Mouse (Mus musculus): ENCODE results near the gene Pparg. TPM values are rescaled to one million over a fixed set of nuclear protein-coding genes. Genes with fewer than 3 reads are reported as not detected.

The Pparg gene
- total RNA-seq, 2 experiments from 2014 or later: 8.1 to 10.3 TPM

- intact Hi-C loops (cut with DNase I): no loop called here
- no peak overlapping the region for H3K27ac ChIP-seq
- DNase-seq (ENCODE audit: extremely low spot score in 1 of 2, low spot score in 2 of 2): no peak
- H3K4me3 ChIP-seq: no peak overlapping the region
- TF ChIP-seq CTCF (IDR thresholded peaks at IDR 0.05): no peak
Observed at GRCm38 (mm10) chr6:115424433-115424832, 63.7 kb downstream of the Pparg start.

GRCm38 (mm10) chr6:115432726-115433125 lies 72.0 kb downstream of the Pparg start:
- H3K4me3 ChIP-seq: no peak overlapping the region
- no peak overlapping the region for H3K27ac ChIP-seq
- TF ChIP-seq CTCF (IDR thresholded peaks at IDR 0.05): no peak
- no peak for DNase-seq (ENCODE audit: extremely low spot score in 1 of 2, low spot score in 2 of 2)
- intact Hi-C loops (cut with DNase I): no loop called here

- Histone ChIP-seq H3K4me3 (no peak overlapping the region), H3K27ac (no peak overlapping the region)
- no peak for DNase-seq (ENCODE audit: extremely low spot score in 1 of 2, low spot score in 2 of 2)
- no peak for TF ChIP-seq CTCF (IDR thresholded peaks at IDR 0.05)
- intact Hi-C loops (cut with DNase I): no loop called here
Observed at GRCm38 (mm10) chr6:115434054-115434453, 73.3 kb downstream of the Pparg start.

- no peak overlapping the region for H3K4me3 ChIP-seq
- DNase-seq (ENCODE audit: extremely low spot score in 1 of 2, low spot score in 2 of 2): no peak
- no peak for TF ChIP-seq CTCF (IDR thresholded peaks at IDR 0.05)
- intact Hi-C loops (cut with DNase I): no loop called here
- H3K27ac ChIP-seq: no peak overlapping the region
Observed at GRCm38 (mm10) chr6:115434816-115435215, 74.1 kb downstream of the Pparg start.

GRCm38 (mm10) chr6:115440231-115441006 lies 79.7 kb downstream of the Pparg start:
- no peak overlapping the region for H3K4me3 ChIP-seq
- intact Hi-C loops (cut with DNase I): no loop called here
- H3K27ac ChIP-seq: no peak overlapping the region
- no peak for DNase-seq (ENCODE audit: extremely low spot score in 1 of 2, low spot score in 2 of 2)
- TF ChIP-seq CTCF (IDR thresholded peaks at IDR 0.05): no peak

- H3K27ac ChIP-seq: no peak overlapping the region
- DNase-seq (ENCODE audit: extremely low spot score in 1 of 2, low spot score in 2 of 2): no peak
- no peak overlapping the region for H3K4me3 ChIP-seq
- intact Hi-C loops (cut with DNase I): no loop called here
- TF ChIP-seq CTCF (IDR thresholded peaks at IDR 0.05): no peak
Observed at GRCm38 (mm10) chr6:115452501-115452900, 91.8 kb downstream of the Pparg start.

- no peak for TF ChIP-seq CTCF (IDR thresholded peaks at IDR 0.05)
- DNase-seq (ENCODE audit: extremely low spot score in 1 of 2, low spot score in 2 of 2): no peak
- intact Hi-C loops (cut with DNase I): no loop called here
- Histone ChIP-seq H3K4me3 (no peak overlapping the region), H3K27ac (no peak overlapping the region)
Observed at GRCm38 (mm10) chr6:115462743-115463337, 102.1 kb downstream of the Pparg start.

GRCm38 (mm10) chr6:115463338-115463737 lies 102.6 kb downstream of the Pparg start:
- TF ChIP-seq CTCF (IDR thresholded peaks at IDR 0.05): no peak
- intact Hi-C loops (cut with DNase I): no loop called here
- DNase-seq (ENCODE audit: extremely low spot score in 1 of 2, low spot score in 2 of 2): no peak
- H3K27ac ChIP-seq: no peak overlapping the region
- H3K4me3 ChIP-seq: no peak overlapping the region

- no peak overlapping the region for H3K27ac ChIP-seq
- no peak for TF ChIP-seq CTCF (IDR thresholded peaks at IDR 0.05)
- DNase-seq (ENCODE audit: extremely low spot score in 1 of 2, low spot score in 2 of 2): no peak
- H3K4me3 ChIP-seq: no peak overlapping the region
- intact Hi-C loops (cut with DNase I): no loop called here
Observed at GRCm38 (mm10) chr6:115464661-115465060, 103.9 kb downstream of the Pparg start.

GRCm38 (mm10) chr6:115465463-115465862 lies 104.7 kb downstream of the Pparg start:
- no peak overlapping the region for H3K4me3 ChIP-seq
- DNase-seq (ENCODE audit: extremely low spot score in 1 of 2, low spot score in 2 of 2): no peak
- no peak overlapping the region for H3K27ac ChIP-seq
- no peak for TF ChIP-seq CTCF (IDR thresholded peaks at IDR 0.05)
- intact Hi-C loops (cut with DNase I): no loop called here

- no peak overlapping the region for H3K4me3 ChIP-seq
- TF ChIP-seq CTCF (IDR thresholded peaks at IDR 0.05): no peak
- H3K27ac ChIP-seq: no peak overlapping the region
- intact Hi-C loops (cut with DNase I): no loop called here
- DNase-seq (ENCODE audit: extremely low spot score in 1 of 2, low spot score in 2 of 2): no peak
Observed at GRCm38 (mm10) chr6:115465876-115466275, 105.1 kb downstream of the Pparg start.

- intact Hi-C loops (cut with DNase I): no loop called here
- no peak for TF ChIP-seq CTCF (IDR thresholded peaks at IDR 0.05)
- H3K27ac ChIP-seq: no peak overlapping the region
- no peak overlapping the region for H3K4me3 ChIP-seq
- DNase-seq (ENCODE audit: extremely low spot score in 1 of 2, low spot score in 2 of 2): no peak
Observed at GRCm38 (mm10) chr6:115466601-115467000, 105.8 kb downstream of the Pparg start.
